21 mouse cellular contexts compared by ENCODE assay signal in genomic region chr8:11168780-11169179, GRCm38 (mm10).
"Had no signal": no experiment of that assay in that cellular context is flagged by ENCODE, and none has a peak within 500 bp of the region (broad histone marks: within the 10 kb centered on the region; RNA-seq: fewer than 3 reads in every experiment).

No protein-coding gene starts in this region.

- H3K27me3 ChIP-seq: lung, embryonic 15.5 days; midbrain, embryonic 13.5 days; midbrain, embryonic 15.5 days; neural tube, embryonic 13.5 days; neural tube, embryonic 15.5 days had no signal

- DNase-seq: lung, adult 2 months; lung, postnatal 14 days; lung, postnatal 36 days; retina, postnatal 1 day; right cerebral cortex, adult 18-20 months; right cerebral cortex, postnatal 25 days; right cerebral cortex, postnatal 4 days; spleen, adult 18-20 months; thymus, adult 18-20 months; thymus, postnatal 14 days; thymus, postnatal 36 days had no signal

- H3K9me3 ChIP-seq: lung, embryonic 15.5 days; megakaryocyte, embryonic 14.5 days; midbrain, embryonic 13.5 days; midbrain, embryonic 15.5 days; neural tube, embryonic 13.5 days; neural tube, embryonic 15.5 days had no signal

- H3K4me1 ChIP-seq: midbrain, embryonic 13.5 days; midbrain, embryonic 15.5 days; neural tube, embryonic 13.5 days had no signal

- H3K36me3 ChIP-seq: lung, embryonic 15.5 days; midbrain, embryonic 13.5 days; midbrain, embryonic 15.5 days; neural tube, embryonic 13.5 days; neural tube, embryonic 15.5 days had no signal

- ATAC-seq: lung, postnatal 0 days; midbrain, embryonic 13.5 days; midbrain, embryonic 15.5 days had no signal

- H3K4me3 ChIP-seq: lung, embryonic 15.5 days; midbrain, embryonic 13.5 days; midbrain, embryonic 15.5 days; myocyte; neural tube, embryonic 13.5 days; neural tube, embryonic 15.5 days had no signal

- H3K27ac ChIP-seq: liver, embryonic 14.5 days; lung, embryonic 15.5 days; macrophage; midbrain, embryonic 13.5 days; midbrain, embryonic 15.5 days; neural tube, embryonic 13.5 days; neural tube, embryonic 15.5 days had no signal
